Mouse (Mus musculus) gastrocnemius, adult 2 months (tissue): ENCODE data around the gene Ccdc159. TPM values are rescaled to one million over a fixed set of nuclear protein-coding genes. Genes with fewer than 3 reads are reported as not detected.

Experiments used
- DNase-seq: peaks from one replicate; pipeline ENCODE4 v3.0.0; 2022
- H3K27ac ChIP-seq: fragments of 200-600 bp; 2 replicates; pipeline ENCODE4 v1.8.1; 2022; ENCODE audit warnings: mild to moderate bottlenecking
- H3K4me3 ChIP-seq: fragments of 200-600 bp; 2 replicates; pipeline ENCODE4 v1.8.1; 2022; ENCODE audit warnings: mild to moderate bottlenecking, moderate library complexity
- CTCF ChIP-seq: fragments of 200-600 bp; IDR thresholded peaks from 2 replicates; pipeline ENCODE4 v1.8.1; 2022; ENCODE audit warnings: antibody characterized with exemption, mild to moderate bottlenecking, moderate library complexity
- intact Hi-C: fragments of 180-260 bp; cut with DNase I; formaldehyde crosslinking; loops from one replicate; pipeline ENCODE4 v1.15.1; 2025
- total RNA-seq, 2 experiments: library from RNA; stranded (reverse); gene quantifications; 2 replicates each; pipeline ENCODE4 v1.2.3; 2021

The Ccdc159 gene
- total RNA-seq, 2 experiments from 2014 or later = 0.66 to 1.1 TPM

GRCm38 (mm10) chr9:21977331-21977730 is 50.1 kb downstream of the Ccdc159 start:
- no peak for TF ChIP-seq CTCF

GRCm38 (mm10) chr9:21977972-21978371 is 50.7 kb downstream of the Ccdc159 start:
- peak; percentile 40 for DNase-seq

More at GRCm38 (mm10) chr9:21977331-21977730, 50.1 kb downstream of the Ccdc159 start:
- Histone ChIP-seq H3K27ac (no peak overlapping the region), H3K4me3 (no peak overlapping the region)
- DNase-seq = no peak
- intact Hi-C loops = loop anchor here (5.0 kb wide), 1 partner anchor 165 kb away; no protein-coding TSS in a partner anchor

GRCm38 (mm10) chr9:21978398-21979128 is 51.3 kb downstream of the Ccdc159 start:
- no peak for TF ChIP-seq CTCF
- intact Hi-C loops = loop anchor here (5.0 kb wide), 1 partner anchor 164 kb away; no protein-coding TSS in a partner anchor

More at GRCm38 (mm10) chr9:21977972-21978371, 50.7 kb downstream of the Ccdc159 start:
- H3K4me3 ChIP-seq = no peak overlapping the region
- TF ChIP-seq CTCF = peak; percentile 77
- H3K27ac ChIP-seq = no peak overlapping the region
- intact Hi-C loops = loop anchor here (5.0 kb wide), 1 partner anchor 164 kb away; no protein-coding TSS in a partner anchor

GRCm38 (mm10) chr9:21983911-21984310 is 56.6 kb downstream of the Ccdc159 start:
- Histone ChIP-seq H3K4me3 (no peak overlapping the region), H3K27ac (no peak overlapping the region)
- TF ChIP-seq CTCF = no peak
- intact Hi-C loops = no loop called here
- no peak for DNase-seq

More at GRCm38 (mm10) chr9:21978398-21979128, 51.3 kb downstream of the Ccdc159 start:
- no peak overlapping the region for H3K27ac ChIP-seq
- H3K4me3 ChIP-seq = no peak overlapping the region
- DNase-seq = no peak

Other genes with a start within 250 kb of the Ccdc159 start
- 1 to 10 TPM; 2.9 to 3.3 TPM for gene Ldlr, start 204.0 kb upstream of the Ccdc159 start, total RNA-seq
- under 1 TPM; 0.50 to 0.89 TPM for gene Spc24, start 167.2 kb upstream of the Ccdc159 start, total RNA-seq
- gene Kank2, start 128.7 kb upstream of the Ccdc159 start, total RNA-seq = 10 to 100 TPM; 11.5 to 16.6 TPM
- gene Angptl8, start 92.0 kb upstream of the Ccdc159 start, total RNA-seq = not detected
- gene Dock6, start 74.8 kb upstream of the Ccdc159 start, total RNA-seq = 10 to 100 TPM in 1 of 2 experiments, 1 to 10 TPM in 1; 9.4 to 10.5 TPM
- 1 to 10 TPM; 2.6 to 3.5 TPM for gene Rab3d, start 9.3 kb upstream of the Ccdc159 start, total RNA-seq
- gene Tmem205, start 85 bp downstream of the Ccdc159 start, total RNA-seq = 10 to 100 TPM; 11.6 to 11.8 TPM
- gene Plppr2, start 9.6 kb downstream of the Ccdc159 start, total RNA-seq = under 1 TPM; 0.36 to 0.98 TPM
- gene Swsap1, start 28.3 kb downstream of the Ccdc159 start, total RNA-seq = 1 to 10 TPM; 1.7 to 3.1 TPM
- gene Epor, start 36.0 kb downstream of the Ccdc159 start, total RNA-seq = under 1 TPM; 0.23 to 0.25 TPM
- under 1 TPM; 0.28 to 0.69 TPM for gene Rgl3, start 62.0 kb downstream of the Ccdc159 start, total RNA-seq
- gene Ccdc151, start 75.2 kb downstream of the Ccdc159 start, total RNA-seq = not detected
- gene Prkcsh, start 75.3 kb downstream of the Ccdc159 start, total RNA-seq = 10 to 100 TPM; 27.8 to 32.6 TPM
- gene Elavl3, start 124.6 kb downstream of the Ccdc159 start, total RNA-seq = not detected
- gene Gm49318, start 143.8 kb downstream of the Ccdc159 start, total RNA-seq = not detected
- 1 to 10 TPM; 4.3 to 4.4 TPM for gene Zfp653, start 143.9 kb downstream of the Ccdc159 start, total RNA-seq
- gene Ecsit, start 158.0 kb downstream of the Ccdc159 start, total RNA-seq = 10 to 100 TPM; 84.5 to 96.6 TPM
- 1 to 10 TPM; 3.0 to 3.5 TPM for gene Cnn1, start 171.7 kb downstream of the Ccdc159 start, total RNA-seq
- gene Elof1, start 189.7 kb downstream of the Ccdc159 start, total RNA-seq = 10 to 100 TPM; 35.0 to 39.5 TPM
- gene Acp5, start 208.2 kb downstream of the Ccdc159 start, total RNA-seq = 1 to 10 TPM in 1 of 2 experiments, under 1 TPM in 1; 0.23 to 1.5 TPM
- 10 to 100 TPM; 34.7 to 41.3 TPM for gene Pigyl, start 229.4 kb downstream of the Ccdc159 start, total RNA-seq